Mouse (Mus musculus): ENCODE measurements around the gene Rasa1.
A peak's percentile ranks its signal among the peaks of the same experiment; 100 is the strongest.

Rasa1 gene

DNA sequence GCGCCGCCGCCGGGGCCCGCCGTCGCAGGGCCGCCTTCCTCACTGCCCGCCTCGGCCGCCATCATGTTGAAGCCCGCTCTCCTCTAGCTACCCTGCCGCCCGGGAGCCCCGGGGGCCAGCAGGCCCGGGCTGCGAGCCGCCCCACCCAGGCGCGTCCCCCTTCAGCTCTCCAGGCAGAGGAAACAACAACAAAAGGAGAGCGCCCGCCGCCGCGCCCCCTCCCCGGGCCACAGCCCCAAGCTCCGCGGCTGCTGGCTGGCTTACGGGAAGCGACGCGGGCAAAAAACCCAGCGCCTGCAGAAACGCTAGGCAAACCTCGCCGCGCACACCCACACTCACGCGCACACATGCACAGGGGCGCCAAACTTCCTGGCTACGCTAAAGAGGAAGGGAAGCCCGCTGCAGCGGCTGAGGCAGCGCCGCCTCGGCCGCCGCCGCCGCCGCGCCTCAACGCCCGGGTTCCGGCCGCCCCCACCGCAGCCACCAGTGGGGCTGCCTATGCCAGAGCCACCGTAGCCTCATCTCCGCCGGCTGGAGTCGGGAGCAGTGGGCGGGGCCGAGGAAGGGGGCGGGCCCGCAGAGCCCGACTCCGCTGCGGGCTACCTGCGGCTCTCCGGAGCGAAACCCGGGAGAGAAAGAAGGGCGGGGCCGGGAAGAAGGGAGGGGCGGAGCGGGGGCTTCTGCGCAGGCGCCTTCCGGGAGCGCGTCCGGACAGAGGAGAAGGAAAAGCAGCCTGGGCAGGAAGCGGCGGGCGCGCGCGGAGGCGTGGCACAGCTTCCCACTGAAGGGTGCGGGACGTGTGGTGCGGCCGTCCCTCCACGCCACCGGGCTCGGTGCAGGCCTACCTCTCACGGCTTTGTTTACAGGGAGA is at the start of gene Rasa1:
Rasa1 (minus strand) TSS at position 288 of the 871 bp plus-strand sequence.
- DNase-seq (ENCODE audit: low spot score in 2 of 2) = peak; percentile 77 to 85

DNA sequence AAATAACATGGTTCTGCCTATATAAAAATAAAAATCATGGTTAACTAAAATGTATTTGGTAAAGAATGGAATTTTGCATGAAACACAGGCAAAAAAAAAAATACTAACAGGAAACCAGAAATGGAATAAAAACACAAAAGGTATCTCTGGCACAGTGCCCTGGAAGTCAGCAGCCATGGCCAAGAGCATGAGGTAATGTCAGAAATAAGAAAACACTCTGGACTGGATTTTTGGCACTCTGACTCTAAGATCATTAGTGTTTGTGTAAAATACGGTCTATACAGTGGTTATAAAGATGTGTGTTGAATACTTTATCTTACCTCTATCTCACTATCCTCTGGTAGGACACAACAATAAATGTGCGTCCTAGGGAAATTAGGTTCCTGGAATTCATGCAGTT is 22.6 kb upstream of the Rasa1 start:
- DNase-seq (ENCODE audit: low spot score in 2 of 2) = no peak

GRCm38 (mm10) chr13:85310968-85311367 is 22.0 kb upstream of the Rasa1 start:
- DNase-seq (ENCODE audit: low spot score in 2 of 2) = no peak

DNA sequence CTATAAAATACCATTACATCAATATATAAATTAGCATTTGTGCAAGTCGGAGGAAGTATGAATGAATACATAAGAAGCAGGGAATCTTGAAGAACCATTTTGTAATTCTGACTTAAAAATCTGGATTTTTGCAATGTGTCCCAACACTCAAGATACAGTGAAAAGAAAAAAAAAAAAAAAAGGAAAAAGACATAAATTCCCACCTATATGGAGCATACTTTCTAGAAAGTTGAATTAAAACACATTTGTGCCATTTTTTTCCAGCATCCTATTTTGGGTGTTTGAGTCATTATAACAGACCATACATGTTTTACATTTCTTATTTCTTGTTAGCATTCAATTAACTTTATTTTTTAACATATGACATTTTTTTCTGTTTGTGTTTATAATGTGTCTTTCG is 21.6 kb upstream of the Rasa1 start:
- no peak for DNase-seq (ENCODE audit: low spot score in 2 of 2)

DNA sequence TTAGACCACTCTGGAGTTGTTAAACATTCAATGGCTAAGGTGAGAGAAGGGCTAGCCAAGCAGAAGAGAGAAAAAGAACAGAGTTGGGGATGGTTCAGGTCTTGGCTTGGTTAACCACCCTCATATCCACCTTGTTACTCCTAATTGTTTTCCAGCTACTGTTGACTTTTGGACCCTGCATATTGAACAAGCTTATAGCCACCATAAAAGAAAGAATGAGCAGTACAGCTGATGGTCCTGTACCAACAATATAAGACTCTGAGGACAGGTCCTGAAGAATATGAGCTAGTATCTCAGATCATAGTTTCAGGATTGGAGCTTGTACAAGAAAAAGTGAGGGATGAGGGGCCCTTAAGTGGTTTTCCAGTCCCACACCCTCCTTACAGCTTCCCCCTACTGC is 17.1 kb upstream of the Rasa1 start:
- DNase-seq (ENCODE audit: low spot score in 2 of 2) = no peak

DNA sequence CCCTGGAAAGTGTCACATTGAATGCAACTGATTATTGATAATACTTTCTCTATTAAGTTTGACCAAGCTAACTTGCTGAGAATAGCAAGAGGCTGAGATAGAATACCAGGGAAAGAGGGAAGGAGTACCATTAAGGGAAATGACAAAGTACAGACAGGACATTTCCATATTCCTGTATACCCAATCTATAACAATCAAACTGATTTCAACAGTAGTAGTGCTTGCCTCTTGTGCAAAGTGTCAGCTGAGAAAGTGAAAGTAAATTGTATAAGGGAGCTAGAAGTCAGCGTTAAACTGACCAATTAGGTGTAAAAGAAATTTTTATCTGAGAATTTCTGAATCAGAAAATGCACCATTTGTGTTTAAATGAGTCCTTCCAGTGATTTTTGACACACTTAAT is 1.7 kb upstream of the Rasa1 start:
- DNase-seq (ENCODE audit: low spot score in 2 of 2) = no peak

- DNase-seq (ENCODE audit: low spot score in 2 of 2) = no peak
Observed at GRCm38 (mm10) chr13:85288574-85288842, 422 bp downstream of the Rasa1 start.

- peak in 1 of 2 experiments; percentile 9 for DNase-seq (ENCODE audit: low spot score in 2 of 2)
Observed at GRCm38 (mm10) chr13:85287876-85288573, 905 bp downstream of the Rasa1 start.

GRCm38 (mm10) chr13:85282626-85283025 is 6.3 kb downstream of the Rasa1 start:
- no peak for DNase-seq (ENCODE audit: low spot score in 2 of 2)

GRCm38 (mm10) chr13:85278951-85279350 is 10.0 kb downstream of the Rasa1 start:
- DNase-seq (ENCODE audit: low spot score in 2 of 2) = no peak

GRCm38 (mm10) chr13:85274572-85274971 is 14.4 kb downstream of the Rasa1 start:
- DNase-seq (ENCODE audit: low spot score in 2 of 2) = no peak

DNA sequence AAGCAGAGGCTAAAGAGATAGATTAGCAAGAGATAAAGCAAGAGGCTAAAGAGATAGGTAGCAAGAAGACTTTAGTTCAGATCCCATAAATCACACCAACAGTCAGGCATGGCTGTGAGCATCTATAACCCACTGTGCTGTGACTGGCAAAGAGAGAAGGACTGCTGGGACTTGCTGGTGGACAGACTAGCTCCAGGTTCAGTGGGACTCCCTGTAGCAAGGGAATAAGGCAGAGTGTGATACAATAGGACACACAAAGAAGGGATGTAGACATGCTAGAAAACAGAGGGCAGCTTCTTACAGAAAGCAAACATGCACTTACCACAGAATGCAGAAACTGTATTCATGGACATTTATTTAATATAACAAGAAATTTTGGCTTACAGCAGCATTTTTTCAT is 15.1 kb downstream of the Rasa1 start:
- DNase-seq (ENCODE audit: low spot score in 2 of 2) = no peak

DNA sequence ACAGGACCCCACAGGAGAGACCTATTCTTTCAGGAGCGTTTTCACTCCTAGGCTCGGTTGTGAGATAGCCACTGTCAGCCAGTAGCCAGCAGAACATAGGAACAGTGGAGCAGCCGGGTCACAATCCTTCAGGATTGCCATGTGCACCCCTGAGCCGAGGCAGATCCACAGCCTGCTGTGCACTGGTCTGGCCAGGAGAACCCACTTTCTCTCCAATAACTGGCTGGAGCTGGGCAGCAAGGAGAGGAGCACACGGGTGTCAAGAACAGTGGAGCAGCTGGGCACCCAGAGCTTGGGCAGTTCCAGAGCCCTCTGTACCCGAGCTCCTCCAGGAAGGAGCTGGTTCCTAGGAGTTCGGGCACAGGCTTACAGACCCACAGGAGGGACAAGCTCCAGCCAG is 50.2 kb downstream of the Rasa1 start:
- no peak for DNase-seq (ENCODE audit: low spot score in 2 of 2)

GRCm38 (mm10) chr13:85218656-85219055 is 70.3 kb downstream of the Rasa1 start:
- no peak for DNase-seq (ENCODE audit: low spot score in 2 of 2)

DNA sequence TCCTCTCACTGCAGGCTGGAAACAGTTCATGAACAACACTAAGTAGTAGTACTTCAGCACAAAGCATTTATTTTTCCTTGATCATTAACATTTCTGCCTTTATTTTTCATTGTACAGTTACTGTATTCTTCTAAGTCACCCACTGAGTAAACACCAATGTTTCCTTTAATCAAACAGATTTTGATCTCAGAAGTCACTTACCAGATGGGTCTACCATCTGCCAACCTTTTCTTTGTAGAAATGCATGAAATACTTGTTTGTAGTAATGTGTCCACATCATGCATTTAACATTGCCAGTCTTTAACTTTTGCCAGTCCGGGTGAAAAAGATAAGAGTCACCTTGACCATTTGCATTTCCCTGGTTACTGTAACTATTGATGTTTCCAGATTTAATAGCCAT is 78.6 kb downstream of the Rasa1 start:
- DNase-seq (ENCODE audit: low spot score in 2 of 2) = no peak

- no peak for DNase-seq (ENCODE audit: low spot score in 2 of 2)
Observed at GRCm38 (mm10) chr13:85208656-85209055, 80.3 kb downstream of the Rasa1 start.

- no peak for DNase-seq (ENCODE audit: low spot score in 2 of 2)
Observed at GRCm38 (mm10) chr13:85207493-85207892, 81.4 kb downstream of the Rasa1 start.

DNA sequence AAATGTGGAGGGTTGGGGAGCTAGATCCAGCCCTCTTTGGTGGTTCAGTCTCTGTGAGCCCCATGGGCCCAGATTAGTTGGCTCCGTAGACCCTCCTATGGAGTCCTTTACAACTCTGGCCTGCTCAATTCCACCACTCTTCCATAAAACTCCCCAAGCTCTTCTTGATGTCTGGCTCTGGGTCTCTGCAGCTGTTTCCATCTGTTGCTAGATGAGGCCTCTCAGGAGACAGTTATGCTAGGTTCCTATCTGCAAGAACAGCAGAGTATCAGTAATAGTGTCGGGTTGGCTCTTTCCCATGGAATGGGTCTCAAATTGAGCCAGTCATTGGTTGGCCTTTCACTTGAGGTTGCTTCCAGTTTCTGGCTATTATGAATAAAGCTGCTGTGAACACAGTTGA is 97.7 kb downstream of the Rasa1 start:
- no peak for DNase-seq (ENCODE audit: low spot score in 2 of 2)

DNA sequence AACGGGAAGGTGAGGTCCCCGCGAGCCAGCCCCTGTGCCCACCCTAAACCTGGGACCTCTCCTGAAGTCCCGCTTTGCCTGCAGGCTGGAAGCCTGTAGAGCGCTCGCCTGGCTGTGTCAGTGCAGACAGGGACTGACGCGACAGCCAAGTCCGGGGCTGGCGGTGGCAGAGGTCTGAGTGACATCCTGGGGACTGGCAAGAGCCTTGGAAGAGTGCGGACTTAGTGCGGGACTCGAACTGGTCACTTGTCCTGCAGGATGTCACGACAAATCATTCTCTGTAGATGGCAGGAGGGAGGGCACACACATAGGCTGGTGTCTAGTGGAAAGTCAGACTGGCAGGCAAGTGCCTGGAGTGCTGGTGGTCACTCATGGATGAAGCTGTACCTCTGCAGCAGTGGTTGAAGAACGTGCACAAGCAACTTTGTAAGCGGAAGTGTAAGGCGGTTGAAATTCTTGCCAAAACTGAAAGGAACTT is 99.2 kb downstream of the Rasa1 start:
- DNase-seq (ENCODE audit: low spot score in 2 of 2) = no peak

- peak; percentile 80 to 82 for DNase-seq (ENCODE audit: low spot score in 2 of 2)
Observed at GRCm38 (mm10) chr13:85188903-85189643, 99.9 kb downstream of the Rasa1 start, which contains the start of gene Ccnh. Ccnh (plus strand) TSS chr13:85189408.
